Mouse (Mus musculus) adrenal gland, postnatal 36 days (tissue): ENCODE measurements around the gene Mesd. TPM values are rescaled to one million over a fixed set of nuclear protein-coding genes. Genes with fewer than 3 reads are reported as not detected.
A peak's percentile ranks its signal among the peaks of the same experiment; 100 is the strongest.
"Not testable (repeated sequence)": the region's sequence is repeated elsewhere in the genome, so short reads cannot be mapped to it uniquely, and the experiment has no call there.

ENCODE experiments used
- DNase-seq, 2 experiments: peaks; one replicate each; pipeline ENCODE4 v3.0.0; 2021; ENCODE audit warnings: mixed read lengths in 1 of 2
- total RNA-seq, 2 experiments: library from RNA; stranded (reverse); gene quantifications; 2 replicates each; pipeline ENCODE4 v1.2.3; 2021

The Mesd gene
- total RNA-seq, 2 experiments from 2014 or later: 105 to 110 TPM

DNA sequence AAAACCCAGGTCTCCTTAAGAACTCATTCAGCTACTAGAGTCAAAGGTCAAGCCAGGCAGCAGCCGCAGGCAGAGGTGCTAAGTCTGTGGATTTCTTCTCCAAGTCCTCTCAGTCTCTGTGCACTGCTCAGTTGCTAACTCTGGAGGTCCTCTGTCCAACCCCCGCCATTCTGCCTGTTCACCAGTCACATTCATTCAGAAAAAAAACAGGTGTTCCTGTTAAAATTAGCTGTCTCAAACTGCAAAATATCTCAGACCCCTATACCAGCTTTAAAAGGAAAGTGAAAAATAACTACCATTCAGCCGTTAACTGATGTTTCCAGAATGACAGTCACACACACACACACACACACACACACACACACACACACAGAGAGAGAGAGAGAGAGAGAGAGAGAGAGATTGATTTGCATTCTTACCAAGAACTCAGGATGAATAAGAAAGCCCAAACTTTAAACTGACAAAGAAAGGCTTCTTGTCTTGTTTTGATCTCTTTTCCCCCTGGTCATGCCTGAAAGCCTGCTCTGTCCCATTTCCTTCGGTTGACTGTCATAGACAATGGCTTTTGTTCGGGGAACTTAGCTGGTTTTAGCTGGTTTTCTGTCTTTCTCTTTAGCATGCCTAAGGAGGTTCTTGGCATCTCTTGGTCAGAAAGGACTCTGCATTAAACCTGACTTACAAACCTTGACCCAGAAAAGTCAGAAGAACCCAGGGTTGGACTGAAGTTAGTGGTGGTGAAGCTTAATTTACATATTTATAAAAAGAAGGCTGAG lies 5.4 kb upstream of the Mesd start:
- no peak for DNase-seq

- no peak for DNase-seq
Observed at GRCm38 (mm10) chr7:83882150-83882632, 2.1 kb upstream of the Mesd start.

- DNase-seq: peak; percentile 77 to 86
Observed at GRCm38 (mm10) chr7:83882633-83883275, 1.5 kb upstream of the Mesd start.

DNA sequence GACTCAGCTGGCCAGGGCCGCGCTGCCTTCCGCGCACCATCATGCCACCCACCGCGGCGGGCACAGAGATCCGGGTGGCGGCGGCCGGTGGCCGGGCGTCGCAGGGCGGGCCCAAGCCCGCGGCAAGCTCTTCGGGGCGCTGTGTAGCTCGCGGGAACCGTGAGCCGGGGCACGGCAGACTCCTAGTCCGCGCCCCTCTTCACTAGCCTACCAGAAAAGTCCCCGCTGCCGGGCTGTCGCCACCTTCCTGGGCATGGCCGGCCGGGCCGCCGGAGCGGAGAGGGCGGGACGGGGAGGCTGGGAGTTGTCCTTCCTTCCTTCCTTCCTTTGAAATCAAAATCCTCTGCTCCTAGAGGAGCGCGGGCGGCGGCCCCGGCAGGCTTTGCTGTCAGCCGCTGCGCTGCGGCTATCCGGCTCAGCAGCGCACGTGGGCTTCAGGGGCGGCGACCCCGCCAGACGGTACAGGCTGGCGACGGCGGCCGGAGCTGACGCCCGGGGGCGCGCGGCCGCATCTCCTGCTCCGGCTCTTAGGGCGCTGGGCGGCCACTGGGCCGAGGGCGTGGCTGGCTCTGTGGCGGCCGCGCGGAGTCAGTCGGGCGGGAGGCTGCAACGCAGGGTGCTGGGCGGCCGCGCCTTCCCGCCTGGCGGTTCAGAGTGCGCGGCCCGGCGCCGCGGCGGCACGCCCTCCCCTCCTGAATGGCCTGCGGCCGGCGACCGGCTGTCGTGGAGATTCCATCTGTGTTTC lies 818 bp upstream of the Mesd start:
- DNase-seq: peak; percentile 87 to 90

DNA sequence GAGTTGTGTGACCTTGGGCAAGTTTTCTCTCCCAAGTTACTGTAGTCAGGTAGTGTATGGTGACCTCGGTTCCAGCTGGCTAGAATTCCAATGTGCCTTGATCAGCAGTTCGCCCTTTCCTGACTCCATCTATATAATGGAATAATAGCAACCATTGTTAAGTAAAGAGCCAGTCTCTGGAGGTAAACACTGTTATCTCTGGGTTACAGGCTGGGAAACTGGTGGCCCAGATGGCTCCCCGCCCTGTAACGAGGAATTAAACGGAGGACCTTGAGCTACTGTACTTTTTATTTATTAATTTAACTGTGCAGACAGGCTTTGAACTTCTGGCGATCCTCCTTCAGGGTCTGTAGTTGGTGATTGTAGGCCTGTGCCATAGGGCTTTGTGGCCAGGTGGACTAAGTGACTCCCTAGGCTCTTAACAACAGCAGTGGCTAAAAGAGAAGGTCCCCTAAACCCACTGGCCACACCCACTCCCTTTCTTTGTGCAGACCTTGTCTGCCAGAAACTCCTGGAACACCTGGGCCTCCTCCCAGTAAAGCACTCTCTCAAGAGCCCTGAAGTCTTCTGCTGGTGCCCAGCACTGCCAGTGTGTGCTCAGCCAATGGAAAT lies 761 bp downstream of the Mesd start:
- peak in 1 of 2 experiments; percentile 8 for DNase-seq

DNA sequence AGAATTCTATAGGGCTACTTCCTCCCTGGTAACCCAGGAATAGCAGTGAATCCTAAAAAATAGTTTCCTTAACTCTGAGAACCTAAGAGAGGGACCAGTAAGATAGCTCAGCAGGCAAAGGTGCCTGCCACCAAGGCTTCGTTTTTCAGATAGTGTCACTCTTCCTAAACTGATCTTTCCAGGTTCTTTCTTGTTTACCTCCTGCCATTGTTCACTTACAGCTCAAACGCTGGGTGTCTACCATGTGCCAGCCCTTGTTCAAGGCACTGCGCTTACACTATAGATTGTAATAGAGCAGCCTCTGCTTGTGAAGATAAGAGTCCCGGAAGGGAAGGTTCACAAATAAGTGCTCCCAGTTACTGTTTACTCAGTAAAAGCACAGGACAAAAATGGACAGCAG lies 1.6 kb downstream of the Mesd start:
- no peak for DNase-seq

DNA sequence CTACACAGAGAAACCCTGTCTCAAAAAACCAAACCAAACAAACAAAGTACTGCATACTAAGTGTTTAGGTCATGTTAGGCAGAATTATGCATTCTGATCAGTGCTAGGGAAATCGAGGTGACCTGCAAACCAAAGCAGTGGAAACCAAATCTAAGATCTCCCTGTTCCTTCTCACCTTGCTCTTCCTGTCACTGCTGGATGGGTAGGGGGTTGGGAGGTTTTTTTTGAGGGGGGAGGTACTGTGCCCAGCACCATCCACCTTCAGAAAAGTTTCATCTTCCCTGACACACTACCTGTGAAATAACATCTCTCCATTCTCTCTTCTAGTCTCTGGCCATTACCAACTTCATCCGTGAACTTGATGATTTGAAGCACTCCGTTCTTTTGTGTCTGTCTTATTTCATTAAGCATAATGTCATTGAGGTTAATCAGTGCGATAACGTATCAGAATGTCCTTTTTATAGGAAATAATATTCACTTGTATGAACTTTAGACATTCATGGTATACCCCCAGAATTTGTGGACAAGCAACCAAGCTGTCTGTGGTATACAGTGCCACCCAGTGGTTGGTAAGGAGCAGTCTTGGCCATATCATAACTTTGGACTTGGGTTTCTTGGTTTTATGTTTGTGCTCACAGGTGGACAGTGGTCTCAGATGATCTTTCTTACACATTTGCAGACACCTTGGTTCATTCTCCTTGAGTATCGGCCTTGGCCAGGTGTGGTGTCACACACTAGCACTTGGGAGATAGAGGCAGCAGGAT lies 2.3 kb downstream of the Mesd start:
- peak in 1 of 2 experiments; percentile 30 for DNase-seq

GRCm38 (mm10) chr7:83889383-83889782 lies 5.1 kb downstream of the Mesd start:
- DNase-seq: peak; percentile 77 to 79

DNA sequence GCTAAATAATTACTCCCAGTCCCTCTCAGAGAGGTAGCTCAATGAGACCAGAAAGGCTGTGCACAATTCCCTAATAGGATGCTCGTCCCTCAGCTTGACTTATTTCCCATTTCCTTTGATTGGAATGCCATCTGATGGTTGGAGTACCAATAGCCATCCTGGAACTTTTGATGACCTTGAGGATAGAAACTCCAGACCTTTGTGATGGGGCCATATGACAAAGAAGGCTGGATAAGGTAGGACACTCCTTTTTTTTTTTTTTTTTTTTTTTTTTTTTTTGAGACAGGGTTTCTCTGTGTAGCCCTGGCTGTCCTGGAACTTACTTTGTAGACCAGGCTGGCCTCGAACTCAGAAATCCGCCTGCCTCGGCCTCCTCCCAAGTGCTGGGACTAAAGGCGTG lies 5.7 kb downstream of the Mesd start:
- not testable (repeated sequence) for DNase-seq

DNA sequence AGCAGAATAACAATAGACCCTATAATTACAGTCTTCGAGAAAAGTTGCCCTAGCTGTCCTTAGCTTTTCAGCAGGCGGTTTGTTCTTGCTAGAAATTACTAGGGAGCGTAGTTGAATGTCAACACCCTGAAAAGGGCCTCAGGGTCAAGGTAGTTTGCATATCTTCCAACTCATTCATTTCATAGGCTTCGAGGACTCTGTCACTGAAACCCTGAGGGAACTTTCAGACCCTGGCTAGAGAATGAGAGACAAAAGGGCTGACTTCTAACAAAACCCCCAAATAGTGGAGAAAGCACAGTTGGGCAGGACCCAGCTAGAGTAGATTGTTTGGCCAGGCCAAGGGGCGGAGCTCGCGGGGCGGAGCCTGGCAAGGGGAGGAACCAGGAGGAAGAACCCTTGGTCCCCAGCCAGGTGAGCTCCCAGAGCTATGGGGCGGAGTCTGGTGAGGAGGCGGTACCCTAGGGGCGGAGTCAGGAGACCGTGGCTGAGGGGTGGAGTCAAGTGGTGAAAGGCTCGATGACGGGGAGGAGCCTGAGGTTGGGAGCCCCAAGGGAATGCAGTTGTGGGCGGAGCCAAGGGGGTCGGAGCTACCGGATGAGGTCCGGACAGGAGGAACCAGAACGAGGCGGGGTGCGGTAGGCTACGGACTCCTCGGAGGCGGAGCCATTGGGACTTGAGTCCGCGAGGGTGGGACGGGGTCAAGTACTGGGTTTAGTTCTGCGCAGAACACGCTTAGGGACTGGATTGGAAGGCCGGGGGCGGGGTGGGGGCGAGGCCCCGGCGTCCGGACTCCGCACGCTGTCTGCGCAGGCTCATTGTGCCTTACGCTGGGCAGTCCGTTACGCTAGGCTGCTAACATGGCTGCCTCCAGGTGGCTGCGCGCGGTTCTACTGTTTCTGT lies 7.4 kb downstream of the Mesd start:
- DNase-seq: peak; percentile 100

- DNase-seq: no peak
Observed at GRCm38 (mm10) chr7:83892333-83892669, 8.0 kb downstream of the Mesd start.

DNA sequence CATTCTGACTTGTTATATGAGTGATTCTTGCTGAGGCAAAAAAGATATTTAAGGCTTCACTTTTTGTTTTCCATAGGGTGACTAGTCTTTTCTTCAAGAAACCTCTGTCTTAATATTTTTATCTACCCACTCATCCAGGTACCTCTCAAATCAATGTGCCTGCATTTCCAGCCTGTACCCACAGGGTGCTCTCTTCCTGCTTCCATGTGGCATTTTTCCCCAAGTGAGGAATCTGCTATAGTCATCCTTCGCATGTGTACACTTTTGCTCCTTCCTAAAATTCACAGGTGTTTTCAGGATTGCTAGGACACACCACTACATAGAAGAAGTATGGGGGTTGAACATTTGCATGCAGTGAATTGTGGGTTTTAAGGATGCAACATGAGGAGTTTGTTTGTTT lies 10.1 kb downstream of the Mesd start:
- no peak for DNase-seq

DNA sequence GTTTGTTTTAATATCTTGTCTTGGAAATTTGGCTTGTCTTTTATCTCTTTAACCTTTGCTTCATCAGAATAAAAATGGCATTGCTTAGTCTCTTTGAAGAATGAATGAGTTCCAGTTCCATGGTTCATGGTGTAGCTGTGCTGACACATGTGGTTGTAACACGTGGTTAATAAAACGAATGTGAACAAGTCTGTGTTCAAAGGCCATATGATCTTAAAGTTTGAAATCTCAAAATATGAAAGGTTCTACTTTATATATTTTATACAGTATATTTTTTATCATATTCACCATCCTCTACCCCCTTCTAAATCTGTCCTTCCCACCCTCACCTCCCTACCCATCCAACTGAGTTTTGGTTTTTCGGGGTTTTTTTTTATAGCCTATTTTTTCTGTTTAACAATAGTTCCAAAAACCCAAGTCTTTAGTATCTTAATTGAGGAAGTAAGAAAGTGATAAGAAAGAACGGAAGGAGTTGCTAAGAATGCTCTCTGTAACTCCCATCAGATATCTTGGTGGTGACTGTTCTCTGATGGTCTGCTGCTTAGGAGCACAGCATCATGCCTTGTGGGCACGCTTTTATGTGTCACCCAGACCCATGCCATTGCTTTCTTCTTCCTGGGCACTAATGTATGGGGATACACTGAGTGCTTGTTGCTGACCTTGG lies 11.9 kb downstream of the Mesd start:
- DNase-seq: no peak

GRCm38 (mm10) chr7:83898267-83898666 lies 14.0 kb downstream of the Mesd start:
- DNase-seq: no peak

GRCm38 (mm10) chr7:83900519-83900918 lies 16.3 kb downstream of the Mesd start:
- DNase-seq: no peak

GRCm38 (mm10) chr7:83901425-83901824 lies 17.2 kb downstream of the Mesd start:
- no peak for DNase-seq

- DNase-seq: no peak
Observed at GRCm38 (mm10) chr7:83902296-83903145, 18.3 kb downstream of the Mesd start.

GRCm38 (mm10) chr7:83904831-83905230 lies 20.6 kb downstream of the Mesd start:
- DNase-seq: peak in 1 of 2 experiments; percentile 13

DNA sequence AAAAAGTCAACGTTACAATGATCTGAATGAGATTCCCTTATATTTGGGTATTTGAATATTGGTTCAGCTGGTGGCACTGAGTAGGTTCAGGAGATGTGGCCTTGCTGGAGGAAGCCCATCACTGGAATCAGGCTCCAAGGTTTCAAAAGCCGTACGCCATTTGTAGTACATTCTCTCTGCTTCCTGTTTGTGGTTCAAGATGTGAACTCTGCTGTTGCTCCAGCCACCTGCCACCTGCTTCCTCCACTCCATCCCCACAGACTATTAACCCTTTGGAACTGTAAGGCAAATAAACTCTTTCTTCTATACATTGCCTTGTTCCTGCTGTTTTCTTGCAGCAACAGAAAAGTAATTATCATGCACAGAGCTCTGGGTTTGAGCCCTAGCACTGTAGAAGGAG lies 27.6 kb downstream of the Mesd start:
- no peak for DNase-seq
